17 mouse cellular contexts compared by ENCODE assay signal in the genomic region with DNA sequence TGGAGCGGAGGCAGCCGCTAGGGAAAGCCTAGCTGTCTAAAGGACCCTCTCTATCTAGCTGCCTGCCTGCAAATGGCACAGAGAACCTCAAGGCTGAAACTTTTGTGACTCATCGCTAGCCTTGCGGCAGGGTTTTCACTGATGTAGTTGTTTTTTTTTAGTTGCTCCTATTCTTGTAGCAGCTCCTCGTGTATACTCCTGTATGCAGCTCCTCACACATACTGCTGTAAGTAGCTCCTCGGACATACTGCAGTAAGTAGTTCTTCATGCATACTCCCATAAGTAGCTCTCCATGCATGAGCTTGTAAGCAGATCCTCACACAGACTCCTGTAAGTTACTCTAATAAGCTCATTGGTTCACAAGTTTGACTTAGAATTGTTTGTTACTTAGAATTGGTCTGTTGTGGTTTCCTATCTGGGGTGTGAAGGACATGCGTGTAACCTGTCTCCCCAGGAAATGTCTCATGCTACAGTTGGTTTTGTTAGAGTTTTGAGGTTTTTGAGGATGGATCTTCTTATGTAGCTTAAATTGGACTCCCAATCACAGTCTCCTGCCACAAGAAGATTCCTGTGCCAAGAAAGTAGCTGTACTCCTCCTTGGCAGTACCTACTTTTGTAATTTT. TPM values are rescaled to one million over a fixed set of nuclear protein-coding genes. Genes with fewer than 3 reads are reported as not detected.
DNase-seq lines count a peak whose midpoint lies in the region; ATAC-seq and TF ChIP-seq lines count a peak whose summit lies in the region.
"Had no signal": no experiment of that assay in that cellular context is flagged by ENCODE, and none has a peak within 500 bp of the region (broad histone marks: within the 10 kb centered on the region; RNA-seq: fewer than 3 reads in every experiment).

No protein-coding gene starts in this region.

- CTCF ChIA-PET in Patski (lab: Charles Lee): interaction anchor here (1.6 to 4.0 kb wide), 5 partner anchors 9 to 20 kb away, joined by 6 to 18 read pairs (median 9); no protein-coding TSS in a partner anchor

- in situ Hi-C loops in Patski (cut with MboI; ENCODE audit: low pct_unique_long_range_greater_than_20kb): no loop called here

- POLR2A ChIA-PET in Patski (lab: Charles Lee): interaction anchor here (0.5 kb wide), 1 partner anchor 510 kb away, joined by 3 read pairs; no protein-coding TSS in a partner anchor

- H3K4me2 ChIP-seq in intestine, postnatal 0 days (replicated peaks; ENCODE audit: low read depth): no peak overlapping the region
- H3K4me2 ChIP-seq: heart, embryonic 15.5 days; hindbrain, embryonic 12.5 days; limb, embryonic 15.5 days had no signal

- H3K9me3 ChIP-seq in intestine, postnatal 0 days (ENCODE audit: control insufficient read depth): 0 out of 2 replicates have a peak, but pooled peaks cover 5% of the 10 kb centered on the region
- H3K9me3 ChIP-seq: limb, embryonic 15.5 days had no signal

- H3K27ac ChIP-seq in intestine, postnatal 0 days (ENCODE audit: low read depth, low read length): no peak overlapping the region
- H3K27ac ChIP-seq: heart, embryonic 15.5 days; hindbrain, embryonic 12.5 days; limb, embryonic 15.5 days; macrophage had no signal

- H3K36me3 ChIP-seq in intestine, postnatal 0 days (ENCODE audit: control insufficient read depth, insufficient read depth): no peaks in the 10 kb centered on the region; the same call in 1 of the 2 replicates
- H3K36me3 ChIP-seq: heart, embryonic 15.5 days; hindbrain, embryonic 12.5 days had no signal

- no peaks in the 10 kb centered on the region for H3K27me3 ChIP-seq in Patski
- H3K27me3 ChIP-seq in intestine, postnatal 0 days (replicated peaks; ENCODE audit: control insufficient read depth, insufficient read depth, low read length): no peaks in the 10 kb centered on the region
- H3K27me3 ChIP-seq: heart, embryonic 15.5 days; hindbrain, embryonic 12.5 days; limb, embryonic 15.5 days had no signal

- WGBS in intestine, postnatal 0 days: 91% methylated on average over 7 of the region's 7 CpGs

- H3K9ac ChIP-seq in intestine, postnatal 0 days (ENCODE audit: low read depth, low read length): no peak overlapping the region
- H3K9ac ChIP-seq: heart, embryonic 15.5 days; hindbrain, embryonic 12.5 days; limb, embryonic 15.5 days had no signal

- H3K4me3 ChIP-seq in intestine, postnatal 0 days (ENCODE audit: low read depth, low read length): no peak overlapping the region
- H3K4me3 ChIP-seq: heart, embryonic 15.5 days; hindbrain, embryonic 12.5 days; layer of hippocampus, adult 2 months; limb, embryonic 15.5 days had no signal

- no peak for TF ChIP-seq CTCF in Patski (IDR thresholded peaks at IDR 0.05)
- no peak for TF ChIP-seq CTCF in intestine, postnatal 0 days (IDR thresholded peaks at IDR 0.05; ENCODE audit: low read depth)

- peak; percentile 25 for ATAC-seq in Patski
- 0 out of 2 replicates have a peak, but pooled peaks have one; percentile 50 for ATAC-seq in monocyte, adult 5-6 weeks (replicated peaks; ENCODE audit: insufficient number of reproducible peaks, low FRiP score, low TSS enrichment, poor library complexity, severe bottlenecking)
- no peak for ATAC-seq in intestine, postnatal 0 days

- peak; percentile 17 for DNase-seq in ovary, adult 18-20 months (ENCODE audit: low spot score)
- no peak for DNase-seq in ovary, postnatal 10 days (ENCODE audit: low spot score)
- DNase-seq in Patski (ENCODE audit: low read depth, low spot score) (no peak), adipocyte (ENCODE audit: low spot score) (no peak)
- peak; percentile 7 to 8 for DNase-seq in adrenal gland, postnatal 4 days (ENCODE audit: low spot score in 2 of 2)
- DNase-seq in cerebellum, adult 11-12 months: no peak
- DNase-seq: cerebellum, adult 18-20 months; gastrocnemius, postnatal 36 days; kidney, adult 9 months; lung, adult 2 months had no signal

- H3K4me1 ChIP-seq in intestine, postnatal 0 days (replicated peaks; ENCODE audit: control insufficient read depth, insufficient read depth, low read length): no peaks in the 10 kb centered on the region
- H3K4me1 ChIP-seq: hindbrain, embryonic 12.5 days; limb, embryonic 15.5 days had no signal

RNA-seq across cellular contexts. Expression of a gene that starts 26.7 kb away (rescaled TPM):
- polyA plus RNA-seq in Patski (2021): 59.2 TPM
- 10 to 100 TPM; 89.3 to 99.7 TPM for total RNA-seq in adrenal gland, postnatal 4 days (2021)
- 20.9 to 27.7 TPM (median 24.2 TPM) in 3 replicates for total RNA-seq in monocyte, adult 5-6 weeks (2017)
- 30.3 and 31.9 TPM in 2 replicates for polyA plus RNA-seq in intestine, postnatal 0 days (2015; fragmentation: Nextera tagmentation; extraction: Ambion mirVana)

Comparison
In these comparisons a context has a peak if more than half of its experiments do, and no peak if none do; other contexts are left out.
1. DNase-seq: peak in ovary, adult 18-20 months (single experiment) and adrenal gland, postnatal 4 days (2 of 2); none in ovary, postnatal 10 days (single experiment), Patski (single experiment), cerebellum, adult 11-12 months (single experiment) and adipocyte (single experiment).